Mouse (Mus musculus) stomach, embryonic 16.5 days (tissue): Measurements from ENCODE around the gene Setd4. TPM values are rescaled to one million over a fixed set of nuclear protein-coding genes. Genes with fewer than 3 reads are reported as not detected.
A peak's percentile ranks its signal among the peaks of the same experiment; 100 is the strongest.

ENCODE experiments used
- ATAC-seq: fragments of 200-750 bp; cut with Nextera tagmentation; 2 replicates; pipeline ENCODE4 v1.8.0; 2017; ENCODE audit warnings: moderate number of reproducible peaks, moderate TSS enrichment; ENCODE audit not compliant: insufficient read depth, low FRiP score
- H3K27ac ChIP-seq: fragments of 300-500 bp; sonication (generic); 2 replicates; pipeline ENCODE4 v1.5.1; 2014; ENCODE audit warnings: low read length
- H3K27me3 ChIP-seq: fragments of 300-500 bp; sonication (generic); 2 replicates; pipeline ENCODE4 v1.6.1; 2014; ENCODE audit warnings: low read length, control low read depth, mixed read lengths; ENCODE audit not compliant: control insufficient read depth, insufficient read depth
- H3K36me3 ChIP-seq: fragments of 300-500 bp; sonication (generic); 2 replicates; pipeline ENCODE4 v1.6.1; 2014; ENCODE audit warnings: low read length; ENCODE audit not compliant: control insufficient read depth, insufficient read depth
- H3K4me1 ChIP-seq: fragments of 300-500 bp; sonication (generic); 2 replicates; pipeline ENCODE4 v1.6.1; 2014; ENCODE audit warnings: low read length, control low read depth, mixed read lengths; ENCODE audit not compliant: control insufficient read depth, insufficient read depth
- H3K4me2 ChIP-seq: fragments of 300-500 bp; sonication (generic); 2 replicates; pipeline ENCODE4 v1.6.1; 2014; ENCODE audit warnings: low read depth, low read length, mixed read lengths
- H3K4me3 ChIP-seq: fragments of 300-500 bp; sonication (generic); replicated peaks from 2 replicates; pipeline ENCODE4 v1.5.1; 2014; ENCODE audit warnings: mild to moderate bottlenecking, low read length
- H3K9ac ChIP-seq: fragments of 300-500 bp; sonication (generic); 2 replicates; pipeline ENCODE4 v1.6.1; 2014; ENCODE audit warnings: low read length
- H3K9me3 ChIP-seq: fragments of 300-500 bp; sonication (generic); replicated peaks from 2 replicates; pipeline ENCODE4 v1.6.1; 2016; ENCODE audit warnings: low read length, control low read depth; ENCODE audit not compliant: control insufficient read depth
- WGBS: fragments of 180-500 bp; shearing (Covaris S2); extraction: QIAGEN DNeasy Blood & Tissue Kit; methylation state at CpG from one replicate; pipeline ENCODE4 v1.1.7; 2014; 5-methylcytosine and 5-hydroxymethylcytosine counted together
- polyA plus RNA-seq: library from polyadenylated mRNA; unstranded; fragments of >200 nt; fragmentation: Nextera tagmentation; extraction: Ambion mirVana; gene quantifications from 2 replicates; pipeline ENCODE4 v1.2.1, GENCODE M21; 2015

The Setd4 gene
- polyA plus RNA-seq, 1 experiment from 2014 or later: 11.8 TPM

GRCm38 (mm10) chr16:93572383-93572782 lies 31.5 kb downstream of the Setd4 start:
- Histone ChIP-seq H3K4me3 (no peak overlapping the region), H3K27me3 (no peaks in the 10 kb centered on the region), H3K9me3 (no peaks in the 10 kb centered on the region), H3K36me3 (no peaks in the 10 kb centered on the region), H3K27ac (no peak overlapping the region), H3K9ac (no peak overlapping the region), H3K4me1 (peaks cover 15% of the 10 kb centered on the region), H3K4me2 (no peak overlapping the region)
- ATAC-seq: no peak
- WGBS: 92% methylated on average over 6 of the region's 6 CpGs

DNA sequence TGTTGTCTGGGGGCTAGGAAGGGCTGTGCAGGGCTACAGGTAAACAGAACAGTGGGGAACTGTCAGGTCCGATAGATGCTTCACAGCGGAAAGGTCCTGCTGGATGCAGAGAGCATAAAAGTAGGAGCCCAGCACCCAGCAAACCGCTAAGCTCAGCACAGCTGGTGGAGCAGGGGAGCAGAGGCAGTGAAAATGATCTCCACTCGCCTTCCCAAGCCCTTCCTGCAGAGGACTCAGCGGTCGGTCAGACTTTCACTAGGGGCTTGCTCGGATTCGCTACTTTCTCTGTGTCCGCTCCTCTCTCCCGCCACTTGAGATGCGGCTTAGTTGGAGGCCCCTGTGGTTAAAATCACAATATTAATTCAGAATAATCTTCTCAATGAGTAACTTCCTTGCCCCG lies 45.4 kb downstream of the Setd4 start:
- no peak overlapping the region for H3K4me3 ChIP-seq
- H3K4me2 ChIP-seq: no peak overlapping the region
- no peaks in the 10 kb centered on the region for H3K9me3 ChIP-seq
- 20% methylated on average over 12 of the region's 12 CpGs for WGBS
- H3K9ac ChIP-seq: no peak overlapping the region
- no peak overlapping the region for H3K27ac ChIP-seq
- H3K36me3 ChIP-seq: no peaks in the 10 kb centered on the region
- ATAC-seq: no peak
- H3K27me3 ChIP-seq: no peaks in the 10 kb centered on the region
- H3K4me1 ChIP-seq: no peaks in the 10 kb centered on the region; the same call in none of the 2 replicates

DNA sequence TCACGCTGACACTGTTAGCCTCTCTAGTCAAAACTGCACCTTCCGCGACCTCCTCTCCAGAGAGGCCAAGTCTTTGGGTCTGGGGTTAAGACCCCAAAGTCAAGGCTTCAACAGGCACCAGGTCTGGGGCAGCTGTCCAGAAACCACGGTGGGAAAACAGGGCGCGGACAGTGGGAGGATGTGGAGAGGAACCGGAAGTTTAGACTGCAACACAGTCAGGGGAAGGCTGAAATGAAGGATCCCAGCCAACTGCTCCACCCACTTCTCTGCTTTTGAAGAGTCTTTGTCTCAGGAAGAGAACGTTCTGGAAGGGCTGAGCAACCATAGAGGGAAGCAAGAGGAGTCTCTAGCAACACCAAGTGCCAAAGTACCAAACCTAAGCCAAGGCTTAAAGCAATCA lies 46.2 kb downstream of the Setd4 start:
- H3K4me3 ChIP-seq: no peak overlapping the region
- no peak overlapping the region for H3K9ac ChIP-seq
- H3K36me3 ChIP-seq: no peaks in the 10 kb centered on the region
- no peaks in the 10 kb centered on the region for H3K27me3 ChIP-seq
- no peak overlapping the region for H3K4me2 ChIP-seq
- no peak overlapping the region for H3K27ac ChIP-seq
- no peaks in the 10 kb centered on the region; the same call in none of the 2 replicates for H3K4me1 ChIP-seq
- H3K9me3 ChIP-seq: no peaks in the 10 kb centered on the region
- WGBS: 65% methylated on average over 8 of the region's 8 CpGs
- ATAC-seq: no peak

- H3K9me3 ChIP-seq: no peaks in the 10 kb centered on the region
- no peak for ATAC-seq
- 81% methylated on average over 12 of the region's 12 CpGs for WGBS
These were observed 51.0 kb downstream of the Setd4 start for GRCm38 (mm10) chr16:93552686-93553513.

GRCm38 (mm10) chr16:93549287-93549686 lies 54.6 kb downstream of the Setd4 start:
- no peaks in the 10 kb centered on the region for H3K36me3 ChIP-seq
- peaks cover 9% of the 10 kb centered on the region; the same call in 1 of the 2 replicates for H3K4me1 ChIP-seq
- no peaks in the 10 kb centered on the region for H3K9me3 ChIP-seq
- 0 out of 2 replicates have a peak overlapping the region, but pooled peaks have one; percentile 8 for H3K9ac ChIP-seq
- peak overlapping the region; percentile 28 for H3K27ac ChIP-seq
- no peaks in the 10 kb centered on the region for H3K27me3 ChIP-seq
- WGBS: 19% methylated on average over 10 of the region's 10 CpGs
- H3K4me3 ChIP-seq: no peak overlapping the region
- peak; percentile 76; the same call in 1 of the 2 replicates for ATAC-seq
- H3K4me2 ChIP-seq: no peak overlapping the region

More at GRCm38 (mm10) chr16:93552686-93553513, 51.0 kb downstream of the Setd4 start:
- H3K4me2 ChIP-seq: no peak overlapping the region
- H3K4me1 ChIP-seq: peaks cover 9% of the 10 kb centered on the region; the same call in 1 of the 2 replicates
- no peak overlapping the region for H3K4me3 ChIP-seq
- H3K36me3 ChIP-seq: no peaks in the 10 kb centered on the region
- no peak overlapping the region for H3K9ac ChIP-seq
- H3K27ac ChIP-seq: no peak overlapping the region
- H3K27me3 ChIP-seq: no peaks in the 10 kb centered on the region

DNA sequence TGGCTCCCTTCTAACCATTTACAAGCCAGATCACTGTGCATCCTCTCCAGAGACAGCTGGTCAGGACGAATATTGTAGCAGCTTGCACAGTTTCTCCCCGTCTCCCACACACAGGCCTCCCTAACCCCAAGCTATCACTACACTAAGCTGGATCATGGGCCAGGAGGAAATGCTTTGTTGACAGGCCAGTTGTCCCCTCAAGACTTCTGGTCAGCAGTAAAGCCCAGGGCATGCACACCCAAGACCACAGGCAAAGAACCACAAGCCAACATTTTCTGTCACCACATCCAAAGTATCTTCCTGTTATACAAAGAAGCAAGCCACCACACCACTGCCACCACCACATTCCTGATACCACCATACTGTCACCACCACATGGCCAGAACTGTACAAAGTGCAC lies 55.8 kb downstream of the Setd4 start:
- ATAC-seq: no peak
- H3K4me1 ChIP-seq: peaks cover 9% of the 10 kb centered on the region; the same call in 1 of the 2 replicates
- H3K36me3 ChIP-seq: no peaks in the 10 kb centered on the region
- H3K9me3 ChIP-seq: no peaks in the 10 kb centered on the region
- no peak overlapping the region for H3K4me2 ChIP-seq
- H3K4me3 ChIP-seq: no peak overlapping the region
- no peak overlapping the region for H3K27ac ChIP-seq
- no peak overlapping the region for H3K9ac ChIP-seq
- H3K27me3 ChIP-seq: no peaks in the 10 kb centered on the region
- 66% methylated on average over 2 of the region's 2 CpGs for WGBS

DNA sequence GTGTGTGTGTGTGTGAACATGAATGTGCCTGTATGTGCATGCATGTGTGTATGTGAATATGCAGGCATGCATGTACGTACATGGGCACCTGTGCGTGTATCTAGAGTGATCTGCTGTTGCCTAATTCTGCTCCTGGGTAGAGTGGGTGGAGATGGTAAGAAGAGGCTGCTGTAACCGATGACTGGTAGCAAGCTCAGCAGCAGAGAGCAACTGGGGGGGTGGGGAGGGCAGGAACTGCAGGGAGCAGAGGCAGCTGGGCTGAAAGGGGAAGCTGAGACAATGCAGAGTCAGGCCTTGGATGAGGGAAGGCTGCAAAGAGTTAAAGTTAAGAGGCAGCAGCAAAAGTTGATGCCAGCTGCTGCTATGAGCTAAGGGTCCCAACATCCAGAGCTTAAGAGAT lies 56.7 kb downstream of the Setd4 start:
- Histone ChIP-seq H3K4me3 (no peak overlapping the region), H3K9ac (no peak overlapping the region), H3K4me2 (no peak overlapping the region), H3K9me3 (no peaks in the 10 kb centered on the region), H3K27me3 (no peaks in the 10 kb centered on the region), H3K36me3 (no peaks in the 10 kb centered on the region), H3K4me1 (peaks cover 9% of the 10 kb centered on the region; the same call in 1 of the 2 replicates), H3K27ac (peak overlapping the region; percentile 57; the same call in 1 of the 2 replicates)
- 60% methylated on average over 3 of the region's 3 CpGs for WGBS
- ATAC-seq: no peak

DNA sequence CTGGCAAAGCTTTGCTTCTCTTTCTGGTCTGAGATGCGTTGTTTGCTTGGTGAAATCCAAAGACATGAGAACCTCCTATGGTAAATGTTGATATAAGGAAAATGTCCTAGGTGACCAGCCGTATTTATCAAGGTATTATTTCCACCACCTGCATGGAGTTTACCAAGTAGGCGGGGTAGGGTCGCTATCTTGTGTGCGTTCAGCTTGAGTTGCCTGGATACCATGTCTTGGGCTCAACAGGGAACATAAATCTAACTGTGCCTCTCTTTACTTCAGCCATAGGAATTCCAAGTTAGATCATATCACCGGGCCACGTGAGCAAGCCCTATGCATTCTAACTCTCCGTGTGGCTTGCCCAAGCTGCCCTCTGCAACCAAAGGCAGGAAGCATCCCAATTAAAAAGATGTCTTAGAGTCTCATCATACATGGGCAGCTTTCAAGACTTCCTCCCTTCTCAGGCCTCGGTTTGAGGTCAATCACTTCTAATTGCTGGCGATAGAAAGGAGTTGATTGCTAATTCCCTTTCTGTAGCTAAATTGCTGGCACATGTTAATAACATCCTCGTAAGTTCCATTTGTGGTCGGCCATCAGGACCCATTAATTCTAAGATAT lies 57.4 kb downstream of the Setd4 start:
- WGBS: 53% methylated on average over 12 of the region's 12 CpGs
- Histone ChIP-seq H3K27ac (peak overlapping the region; percentile 57; the same call in 1 of the 2 replicates), H3K9me3 (no peaks in the 10 kb centered on the region), H3K4me1 (peaks cover 9% of the 10 kb centered on the region; the same call in 1 of the 2 replicates), H3K36me3 (no peaks in the 10 kb centered on the region), H3K4me2 (no peak overlapping the region), H3K9ac (no peak overlapping the region), H3K4me3 (no peak overlapping the region), H3K27me3 (no peaks in the 10 kb centered on the region)
- peak; percentile 80 for ATAC-seq

DNA sequence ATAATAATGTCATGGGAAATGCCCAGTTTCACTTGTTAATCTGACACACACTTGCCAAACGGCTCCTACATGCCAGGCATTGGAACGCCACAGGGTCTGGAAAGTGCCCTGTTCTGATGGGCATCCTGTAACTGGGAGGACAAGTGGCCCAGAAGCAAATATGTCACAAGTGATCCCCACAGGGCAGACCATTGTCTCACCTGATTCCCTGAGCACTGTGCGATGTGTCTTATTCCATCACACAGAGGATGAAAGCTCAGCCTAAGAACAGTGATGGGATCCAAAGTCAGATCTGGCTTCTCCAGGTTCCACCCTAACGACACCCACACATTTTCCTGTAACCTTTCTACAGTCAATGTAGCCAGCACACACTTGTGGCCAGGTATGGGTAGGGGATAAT lies 58.9 kb downstream of the Setd4 start:
- Histone ChIP-seq H3K4me3 (no peak overlapping the region), H3K27ac (no peak overlapping the region), H3K4me2 (no peak overlapping the region), H3K36me3 (no peaks in the 10 kb centered on the region), H3K9me3 (no peaks in the 10 kb centered on the region), H3K9ac (no peak overlapping the region), H3K4me1 (peaks cover 14% of the 10 kb centered on the region; the same call in 1 of the 2 replicates), H3K27me3 (no peaks in the 10 kb centered on the region)
- no peak for ATAC-seq
- 83% methylated on average over 4 of the region's 4 CpGs for WGBS
